Mouse (Mus musculus) adrenal gland, postnatal 36 days (tissue): ENCODE data around the gene Trim47. TPM values are rescaled to one million over a fixed set of nuclear protein-coding genes. Genes with fewer than 3 reads are reported as not detected.

Experiments
- DNase-seq, 2 experiments: peaks; one replicate each; pipeline ENCODE4 v3.0.0; 2021; ENCODE audit warnings: mixed read lengths in 1 of 2
- total RNA-seq, 2 experiments: library from RNA; stranded (reverse); gene quantifications; 2 replicates each; pipeline ENCODE4 v1.2.3; 2021

The Trim47 gene
- total RNA-seq, 2 experiments from 2014 or later: 14.7 to 23.0 TPM

GRCm38 (mm10) chr11:116064187-116064867, 62.7 kb downstream of the Trim47 start:
- DNase-seq: peak in 1 of 2 experiments; percentile 54

DNA sequence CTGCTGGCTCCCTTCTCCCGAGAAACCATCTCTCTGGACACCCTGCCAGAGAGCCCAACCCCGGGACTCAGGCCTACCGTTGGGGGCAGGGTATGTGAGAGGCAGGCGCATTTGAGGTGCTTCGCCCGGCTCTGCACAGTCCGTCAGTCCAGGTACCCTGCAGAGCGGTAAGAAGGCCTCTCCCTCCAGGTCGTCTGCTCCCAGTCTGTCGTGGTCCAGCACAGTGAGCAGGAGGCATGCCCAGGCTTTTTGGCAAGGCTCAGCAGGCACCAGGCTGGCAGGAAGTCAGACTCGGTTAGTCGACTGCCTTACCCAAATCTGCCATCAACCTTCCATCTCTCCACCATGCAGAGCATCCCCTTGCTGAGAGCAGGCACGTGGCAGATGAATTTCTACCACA, 63.4 kb downstream of the Trim47 start:
- no peak for DNase-seq

- DNase-seq: no peak
Measured at GRCm38 (mm10) chr11:116062521-116062920, 64.5 kb downstream of the Trim47 start.

DNA sequence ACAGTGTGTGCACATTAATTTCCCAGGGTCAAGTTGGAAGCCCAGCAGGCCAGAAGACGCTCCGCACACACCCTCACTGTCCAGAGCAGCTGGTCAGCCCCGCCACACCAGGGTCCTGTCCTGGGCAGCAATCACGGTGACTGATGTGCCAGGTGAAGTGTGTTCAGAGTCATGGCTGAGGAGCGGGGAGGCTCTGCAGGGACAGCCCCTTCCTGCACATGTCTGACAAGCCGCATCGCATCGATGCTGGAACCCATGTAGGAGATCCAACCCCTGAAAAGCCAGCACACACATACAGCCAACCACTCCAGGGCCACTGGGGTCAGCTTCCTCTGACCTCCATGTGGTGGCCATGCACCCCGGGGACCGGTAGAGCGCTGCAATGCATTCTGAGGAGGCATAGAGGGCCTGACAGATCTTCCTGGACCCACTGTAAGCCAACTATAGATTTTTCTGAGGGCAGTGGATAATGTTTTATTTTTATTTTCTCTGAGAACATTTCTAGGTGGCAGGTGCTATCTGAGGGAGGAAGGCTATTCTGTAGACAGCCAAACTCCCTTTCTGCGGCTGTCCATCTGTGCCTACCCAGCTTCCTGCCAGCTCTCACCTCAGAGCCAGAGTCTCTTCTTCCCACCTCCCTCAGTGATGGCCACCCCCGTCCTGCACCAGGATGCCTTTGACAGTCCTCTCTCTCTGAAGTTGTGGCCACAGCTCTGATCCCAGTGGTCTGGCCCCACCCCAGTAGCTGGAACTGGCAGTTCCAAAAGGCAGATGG, 65.2 kb downstream of the Trim47 start:
- no peak for DNase-seq

GRCm38 (mm10) chr11:116060596-116060995, 66.4 kb downstream of the Trim47 start:
- no peak for DNase-seq

GRCm38 (mm10) chr11:116059691-116060025, 67.4 kb downstream of the Trim47 start:
- DNase-seq: no peak

GRCm38 (mm10) chr11:116058868-116059690, 67.9 kb downstream of the Trim47 start:
- DNase-seq: no peak

DNA sequence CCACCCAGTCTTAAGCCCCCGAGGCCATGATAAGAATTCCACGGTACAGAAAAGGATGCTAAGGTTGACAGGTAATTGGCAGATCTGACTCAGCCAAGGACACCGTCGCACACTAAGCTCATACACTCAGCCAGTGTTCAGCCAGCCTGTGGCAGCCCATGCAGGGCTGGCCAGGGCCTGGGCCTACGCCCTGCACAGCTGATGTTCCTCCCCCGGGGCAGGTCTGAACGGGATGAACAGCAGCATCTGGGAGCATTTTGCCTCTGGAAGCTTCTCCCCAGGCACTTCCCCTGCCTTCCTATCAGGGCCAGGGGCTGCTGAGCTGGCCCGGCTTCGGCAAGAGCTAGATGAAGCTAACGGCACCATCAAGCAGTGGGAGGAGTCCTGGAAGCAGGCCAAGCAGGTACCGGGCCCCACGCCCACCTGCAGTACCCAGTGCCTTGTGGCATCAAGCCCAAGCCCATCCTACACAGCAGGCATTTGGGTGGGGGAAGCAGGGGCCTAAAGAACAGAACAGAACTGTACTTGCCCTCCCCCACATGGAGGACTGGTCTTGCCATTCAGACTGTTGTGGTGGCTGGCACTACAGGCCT, 68.9 kb downstream of the Trim47 start:
- no peak for DNase-seq

- DNase-seq: no peak
Measured at GRCm38 (mm10) chr11:116057237-116057881, 69.7 kb downstream of the Trim47 start.

GRCm38 (mm10) chr11:116055873-116056272, 71.1 kb downstream of the Trim47 start:
- no peak for DNase-seq

Other genes starting within 250 kb of the Trim47 start
- under 1 TPM in 1 of 2 experiments, not detected in 1; 0.26 TPM for gene Smim5, start 227.2 kb downstream of the Trim47 start, total RNA-seq
- gene Smim6, start 215.2 kb downstream of the Trim47 start, total RNA-seq: not detected
- gene Sap30bp, start 193.9 kb downstream of the Trim47 start, total RNA-seq: 10 to 100 TPM; 40.8 to 42.5 TPM
- 10 to 100 TPM; 20.5 to 24.8 TPM for gene Recql5, start 193.7 kb downstream of the Trim47 start, total RNA-seq
- gene Itgb4, start 152.5 kb downstream of the Trim47 start, total RNA-seq: 1 to 10 TPM; 2.3 to 3.1 TPM
- 10 to 100 TPM; 40.7 to 50.3 TPM for gene Galk1, start 114.5 kb downstream of the Trim47 start, total RNA-seq
- gene H3f3b, start 99.2 kb downstream of the Trim47 start, total RNA-seq: 100 to 1,000 TPM; 347 to 353 TPM
- gene Unk, start 96.9 kb downstream of the Trim47 start, total RNA-seq: 10 to 100 TPM; 18.3 to 20.2 TPM
- gene Unc13d, start 49.2 kb downstream of the Trim47 start, total RNA-seq: under 1 TPM; 0.49 to 0.66 TPM
- gene Wbp2, start 40.2 kb downstream of the Trim47 start, total RNA-seq: 100 to 1,000 TPM; 157 to 178 TPM
- 10 to 100 TPM in 1 of 2 experiments, 1 to 10 TPM in 1; 9.3 to 11.7 TPM for gene Trim65, start 3.9 kb upstream of the Trim47 start, total RNA-seq
- 100 to 1,000 TPM in 1 of 2 experiments, 10 to 100 TPM in 1; 95.9 to 107 TPM for gene Mrpl38, start 11.7 kb upstream of the Trim47 start, total RNA-seq
- gene Fbf1, start 41.0 kb upstream of the Trim47 start, total RNA-seq: 10 to 100 TPM; 38.4 to 41.6 TPM
- gene Ten1, start 71.6 kb upstream of the Trim47 start, total RNA-seq: 10 to 100 TPM; 20.0 to 28.5 TPM
- gene Acox1, start 71.8 kb upstream of the Trim47 start, total RNA-seq: 100 to 1,000 TPM; 170 to 228 TPM
- under 1 TPM; 0.70 to 0.82 TPM for gene Evpl, start 110.9 kb upstream of the Trim47 start, total RNA-seq
- gene Srp68, start 147.0 kb upstream of the Trim47 start, total RNA-seq: 10 to 100 TPM; 77.4 to 81.8 TPM
- not detected for gene Galr2, start 153.7 kb upstream of the Trim47 start, total RNA-seq
- gene Exoc7, start 180.0 kb upstream of the Trim47 start, total RNA-seq: 10 to 100 TPM; 57.6 to 68.8 TPM
- under 1 TPM in 1 of 2 experiments, not detected in 1; 0.10 TPM for gene Foxj1, start 208.2 kb upstream of the Trim47 start, total RNA-seq